Mouse (Mus musculus): ENCODE data around the gene Hectd1.

GRCm38 (mm10) chr12:51856768-51857295 is 27.5 kb upstream of the Hectd1 start:
- TF ChIP-seq POLR2A (IDR thresholded peaks at IDR 0.05; ENCODE audit: control insufficient read depth, low read depth, low read length) (no peak), CTCF (IDR thresholded peaks at IDR 0.05; ENCODE audit: control insufficient read depth, insufficient read depth, insufficient replicate concordance, low read depth, low read length) (no peak)

Data from testis, adult 2 months (tissue).